Mouse (Mus musculus) MEL (cell line): ENCODE results near the gene Cct3. TPM values are rescaled to one million over a fixed set of nuclear protein-coding genes. Genes with fewer than 3 reads are reported as not detected.

Experiments
- DNase-seq: peaks from one replicate; pipeline ENCODE4 v3.0.0; 2011; ENCODE audit warnings: low read depth, low spot score
- H3K27ac ChIP-seq: 2 replicates; pipeline ENCODE4 v1.5.1; 2012; ENCODE audit warnings: low read depth, mild to moderate bottlenecking, control low read depth, low read length, moderate library complexity; ENCODE audit not compliant: control insufficient read depth
- H3K27me3 ChIP-seq, 2 experiments: fragments of 150-350 bp in 1 of 2; sonication (generic) in 1 of 2; 2 replicates each; pipeline ENCODE4 v1.6.1; 2012; ENCODE audit warnings: low read length in 2 of 2, mild to moderate bottlenecking in 2 of 2, improper control_type of control experiment in 1 of 2, moderate library complexity in 1 of 2; ENCODE audit not compliant: insufficient read depth in 2 of 2, control insufficient read depth in 1 of 2
- H3K36me3 ChIP-seq, 2 experiments: 2 replicates each; pipeline ENCODE4 v1.6.1; 2012 to 2014; ENCODE audit warnings: low read length in 2 of 2, improper control_type of control experiment in 1 of 2, inconsistent platforms in 1 of 2, mild to moderate bottlenecking in 1 of 2; ENCODE audit not compliant: insufficient read depth in 2 of 2, control insufficient read depth in 1 of 2
- H3K4me1 ChIP-seq, 2 experiments: fragments of 150-350 bp in 1 of 2; sonication (generic) in 1 of 2; 2 replicates each; pipeline ENCODE4 v1.6.1; 2012; ENCODE audit warnings: low read length in 2 of 2, improper control_type of control experiment in 1 of 2, mild to moderate bottlenecking in 1 of 2; ENCODE audit not compliant: insufficient read depth in 2 of 2, control insufficient read depth in 1 of 2
- H3K4me3 ChIP-seq, 2 experiments: fragments of 150-350 bp in 1 of 2; sonication (generic) in 1 of 2; 2 replicates each; pipeline ENCODE4 v1.5.1; 2012; ENCODE audit warnings: low read depth in 2 of 2, low read length in 2 of 2, mild to moderate bottlenecking in 2 of 2, moderate library complexity in 2 of 2, control low read depth in 1 of 2, improper control_type of control experiment in 1 of 2; ENCODE audit not compliant: control insufficient read depth in 1 of 2, insufficient read depth in 1 of 2
- H3K79me2 ChIP-seq: 2 replicates; pipeline ENCODE4 v1.6.1; 2012; ENCODE audit warnings: mild to moderate bottlenecking, low read length, moderate library complexity; ENCODE audit not compliant: control insufficient read depth, poor library complexity, insufficient read depth
- H3K9ac ChIP-seq: 2 replicates; pipeline ENCODE4 v1.6.1; 2012; ENCODE audit warnings: low read depth, mild to moderate bottlenecking, control low read depth, low read length, moderate library complexity; ENCODE audit not compliant: control insufficient read depth, poor library complexity, severe bottlenecking
- H3K9me3 ChIP-seq: fragments of 150-350 bp; sonication (generic); replicated peaks from 2 replicates; pipeline ENCODE4 v1.6.1; 2012; ENCODE audit warnings: mild to moderate bottlenecking, low read length, improper control_type of control experiment, moderate library complexity; ENCODE audit not compliant: insufficient read depth
- CTCF ChIP-seq, 3 experiments: IDR thresholded peaks in 2 of 3; conservative IDR thresholded peaks in 1 of 3; 2 replicates each; pipeline ENCODE4 v1.5.1; 2011 to 2012; ENCODE audit warnings: low read length in 3 of 3, low read depth in 2 of 3, mild to moderate bottlenecking in 2 of 3, improper control_type of control experiment in 1 of 3, inconsistent platforms in 1 of 3, mixed read lengths in 1 of 3, moderate library complexity in 1 of 3; ENCODE audit not compliant: control insufficient read depth in 1 of 3, insufficient read depth in 1 of 3, poor library complexity in 1 of 3, severe bottlenecking in 1 of 3
- GABPA ChIP-seq: IDR thresholded peaks from 2 replicates; pipeline ENCODE4 v1.6.1; 2012; ENCODE audit warnings: low read depth, mild to moderate bottlenecking, inconsistent platforms, low read length, improper control_type of control experiment, moderate library complexity
- HCFC1 ChIP-seq: IDR thresholded peaks from 2 replicates; pipeline ENCODE4 v1.6.1; 2012; ENCODE audit warnings: low read depth, mild to moderate bottlenecking, inconsistent platforms, low read length, improper control_type of control experiment, moderate library complexity
- MAFK ChIP-seq: IDR thresholded peaks from 2 replicates; pipeline ENCODE4 v1.6.1; 2011; ENCODE audit warnings: low read depth, mild to moderate bottlenecking, low read length, improper control_type of control experiment, borderline replicate concordance
- MEF2A ChIP-seq: IDR thresholded peaks from 2 replicates; pipeline ENCODE4 v1.6.1; 2014; ENCODE audit warnings: low read depth, mild to moderate bottlenecking, inconsistent platforms, low read length, improper control_type of control experiment; ENCODE audit not compliant: poor library complexity, insufficient replicate concordance, severe bottlenecking; ENCODE audit errors: extremely low read depth
- MXI1 ChIP-seq: IDR thresholded peaks from 2 replicates; pipeline ENCODE4 v1.6.1; 2011; ENCODE audit warnings: mild to moderate bottlenecking, low read depth, low read length, improper control_type of control experiment
- NELFE ChIP-seq: IDR thresholded peaks from 2 replicates; pipeline ENCODE4 v1.6.1; 2011; ENCODE audit warnings: low read depth, low read length, improper control_type of control experiment
- POLR2A ChIP-seq, 2 experiments: IDR thresholded peaks; 2 replicates each; pipeline ENCODE4 v1.6.1; 2011 to 2012; ENCODE audit warnings: low read length in 2 of 2, mild to moderate bottlenecking in 2 of 2, control low read depth in 1 of 2, improper control_type of control experiment in 1 of 2, low read depth in 1 of 2, moderate library complexity in 1 of 2; ENCODE audit not compliant: control insufficient read depth in 1 of 2, insufficient read depth in 1 of 2, poor library complexity in 1 of 2
- SMC3 ChIP-seq: IDR thresholded peaks from 2 replicates; pipeline ENCODE4 v1.6.1; 2011; ENCODE audit warnings: low read depth, low read length, improper control_type of control experiment
- TBP ChIP-seq: IDR thresholded peaks from 2 replicates; pipeline ENCODE4 v1.8.0; 2011; ENCODE audit warnings: low read depth, low read length, improper control_type of control experiment
- ZC3H11A ChIP-seq: IDR thresholded peaks from 2 replicates; pipeline ENCODE4 v1.6.1; 2012; ENCODE audit warnings: low read depth, mild to moderate bottlenecking, inconsistent platforms, low read length, improper control_type of control experiment
- polyA plus RNA-seq, 2 experiments: library from polyadenylated mRNA; stranded (reverse) in 1 of 2; unstranded in 1 of 2; fragments of >175 nt in 1 of 2; fragments of >200 nt in 1 of 2; gene quantifications; 2 replicates each; pipeline versions ENCODE4 v1.2.1 to v1.2.4; 2012; ENCODE audit warnings: low replicate concordance in 2 of 2, low read depth in 1 of 2; ENCODE audit not compliant: insufficient read length in 2 of 2, insufficient read depth in 1 of 2, missing spikeins in 1 of 2
- total RNA-seq: library from RNA; depleted of rRNA; stranded (reverse); fragments of 300-350 nt; gene quantifications from 2 replicates; pipeline ENCODE4 v1.2.3, GENCODE M21; 2012

Cct3 gene
- total and polyA plus RNA-seq, 3 experiments: 777 to 1,549 (median 1,271) TPM

- Histone ChIP-seq H3K9ac (no peak overlapping the region), H3K27ac (no peak overlapping the region), H3K9me3 (no peaks in the 10 kb centered on the region), H3K36me3 (peaks cover 0 to 29% of the 10 kb centered on the region in 2 experiments; a peak in 2 of 4 replicates), H3K4me3 (no peak overlapping the region), H3K27me3 (no peaks in the 10 kb centered on the region), H3K4me1 (no peaks in the 10 kb centered on the region), H3K79me2 (no peaks in the 10 kb centered on the region)
- DNase-seq: no peak
- TF ChIP-seq CTCF (IDR thresholded peaks at IDR 0.05 in 2 of 3, conservative IDR thresholded peaks at IDR 0.05 in 1 of 3; ENCODE audit: control insufficient read depth in 1 of 3, insufficient read depth in 1 of 3, low read depth in 2 of 3, low read length in 3 of 3, poor library complexity in 1 of 3, severe bottlenecking in 1 of 3): peak in 2 of 3 experiments; percentile 16 to 19; a peak in 1 of 6 replicates
- TF ChIP-seq SMC3: peak; percentile 30
- TF ChIP-seq MEF2A: no peak
These were observed 57.7 kb downstream of the Cct3 start for GRCm38 (mm10) chr3:88354396-88355165.

- Histone ChIP-seq H3K9ac (no peak overlapping the region), H3K4me3 (no peak overlapping the region), H3K27me3 (no peaks in the 10 kb centered on the region), H3K27ac (no peak overlapping the region), H3K9me3 (no peaks in the 10 kb centered on the region), H3K36me3 (peaks cover 0 to 12% of the 10 kb centered on the region in 2 experiments; a peak in 2 of 4 replicates), H3K4me1 (no peaks in the 10 kb centered on the region), H3K79me2 (no peaks in the 10 kb centered on the region)
- no peak for DNase-seq
- TF ChIP-seq POLR2A (IDR thresholded peaks at IDR 0.05; ENCODE audit: control insufficient read depth in 1 of 2, insufficient read depth in 1 of 2, low read depth in 1 of 2, low read length in 2 of 2, poor library complexity in 1 of 2) (no peak), MAFK (no peak), MXI1 (no peak), CTCF (IDR thresholded peaks at IDR 0.05 in 2 of 3, conservative IDR thresholded peaks at IDR 0.05 in 1 of 3; ENCODE audit: control insufficient read depth in 1 of 3, insufficient read depth in 1 of 3, low read depth in 2 of 3, low read length in 3 of 3, poor library complexity in 1 of 3, severe bottlenecking in 1 of 3) (no peak), MEF2A (no peak), TBP (no peak), NELFE (no peak), ZC3H11A (no peak), GABPA (no peak), HCFC1 (no peak)
These were observed 62.7 kb downstream of the Cct3 start for GRCm38 (mm10) chr3:88359584-88359983.

GRCm38 (mm10) chr3:88359989-88360388 is 63.1 kb downstream of the Cct3 start:
- Histone ChIP-seq H3K4me3 (no peak overlapping the region), H3K4me1 (no peaks in the 10 kb centered on the region), H3K27ac (no peak overlapping the region), H3K79me2 (no peaks in the 10 kb centered on the region), H3K27me3 (no peaks in the 10 kb centered on the region), H3K9me3 (no peaks in the 10 kb centered on the region), H3K36me3 (peaks cover 0 to 11% of the 10 kb centered on the region in 2 experiments; a peak in 2 of 4 replicates), H3K9ac (no peak overlapping the region)
- no peak for DNase-seq
- TF ChIP-seq SMC3: no peak
